Mouse (Mus musculus) embryonic fibroblast, embryonic 13.5 days (primary cell): ENCODE measurements at regions not wholly inside any gene's neighbourhood (a gene's known extent, or its start where the extent isn't known, plus 50 kb on each side); places are given as distances from the start of the nearest gene placed in this dataset.

Source experiments
- H3K27ac ChIP-seq: 2 replicates; pipeline ENCODE4 v1.5.1; 2012; ENCODE audit warnings: low read length, control low read depth, inconsistent platforms; ENCODE audit not compliant: insufficient read depth
- H3K4me1 ChIP-seq: 2 replicates; pipeline ENCODE4 v1.6.1; 2011; ENCODE audit warnings: low read length; ENCODE audit not compliant: control insufficient read depth, insufficient read depth
- H3K4me3 ChIP-seq: 2 replicates; pipeline ENCODE4 v1.5.1; 2011; ENCODE audit warnings: mild to moderate bottlenecking, control low read depth, low read length; ENCODE audit not compliant: insufficient read depth
- CTCF ChIP-seq: IDR thresholded peaks from 2 replicates; pipeline ENCODE4 v1.5.1; 2011; ENCODE audit warnings: mild to moderate bottlenecking, control low read depth, low read length, moderate library complexity, borderline replicate concordance; ENCODE audit not compliant: insufficient read depth
- POLR2A ChIP-seq: IDR thresholded peaks from 2 replicates; pipeline ENCODE4 v1.6.1; 2011; ENCODE audit warnings: low read depth, mild to moderate bottlenecking, control low read depth, low read length, moderate library complexity

- TF ChIP-seq CTCF = no peak
- no peak overlapping the region for H3K4me3 ChIP-seq
- no peaks in the 10 kb centered on the region; the same call in 1 of the 2 replicates for H3K4me1 ChIP-seq
- no peak overlapping the region for H3K27ac ChIP-seq
These were observed 83.5 kb downstream of the Rpl14 start for GRCm38 (mm10) chr9:120654736-120655135.

DNA sequence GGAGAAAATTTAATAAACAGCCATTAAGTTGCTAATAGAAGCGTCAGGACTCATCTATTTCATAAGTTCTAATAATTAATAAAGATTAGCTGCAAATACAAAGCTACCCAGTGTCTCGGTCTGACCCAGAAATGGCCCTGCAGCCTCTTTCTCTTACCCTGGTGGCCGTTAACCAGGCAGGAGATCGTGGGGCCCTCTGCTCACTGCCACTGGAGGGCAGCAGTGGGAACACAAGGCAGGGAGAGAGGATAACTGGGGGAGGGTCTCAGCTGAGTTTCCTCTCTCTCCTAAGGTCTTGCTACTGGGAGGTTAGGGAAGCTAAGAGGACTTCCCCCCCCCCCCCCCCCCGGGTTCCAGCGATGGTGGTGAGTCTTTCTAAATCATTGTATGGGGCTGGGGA is 85.7 kb downstream of the Rpl14 start:
- TF ChIP-seq CTCF = peak; percentile 70; the same call in 1 of the 2 replicates
- TF ChIP-seq POLR2A = no peak
- no peak overlapping the region; the same call in 1 of the 2 replicates for H3K27ac ChIP-seq
- H3K4me3 ChIP-seq = no peak overlapping the region
- no peaks in the 10 kb centered on the region; the same call in 1 of the 2 replicates for H3K4me1 ChIP-seq

DNA sequence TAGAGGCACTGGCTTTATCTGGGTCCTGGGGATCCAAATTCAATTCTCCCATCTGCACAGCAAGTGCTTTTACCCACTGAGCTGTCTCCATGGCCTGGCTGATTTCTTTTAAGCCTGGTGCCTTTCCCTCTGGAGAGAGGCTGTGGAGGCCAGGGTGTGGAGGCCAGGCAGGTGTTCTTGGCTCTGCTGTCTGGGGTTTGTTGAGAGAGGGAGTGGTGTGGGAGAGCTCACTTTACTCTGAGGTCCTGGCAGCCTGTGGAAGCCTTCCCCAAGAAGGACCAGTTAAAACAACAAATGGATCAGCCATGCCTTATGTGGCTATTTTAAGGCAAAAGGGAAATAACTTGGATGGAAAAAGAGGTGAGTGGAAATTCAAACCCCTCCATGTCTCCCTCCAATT is 86.5 kb downstream of the Rpl14 start:
- H3K4me1 ChIP-seq = no peaks in the 10 kb centered on the region; the same call in 1 of the 2 replicates
- H3K27ac ChIP-seq = peak overlapping the region; percentile 56; the same call in 1 of the 2 replicates
- TF ChIP-seq CTCF (no peak), POLR2A (no peak)
- H3K4me3 ChIP-seq = no peak overlapping the region

DNA sequence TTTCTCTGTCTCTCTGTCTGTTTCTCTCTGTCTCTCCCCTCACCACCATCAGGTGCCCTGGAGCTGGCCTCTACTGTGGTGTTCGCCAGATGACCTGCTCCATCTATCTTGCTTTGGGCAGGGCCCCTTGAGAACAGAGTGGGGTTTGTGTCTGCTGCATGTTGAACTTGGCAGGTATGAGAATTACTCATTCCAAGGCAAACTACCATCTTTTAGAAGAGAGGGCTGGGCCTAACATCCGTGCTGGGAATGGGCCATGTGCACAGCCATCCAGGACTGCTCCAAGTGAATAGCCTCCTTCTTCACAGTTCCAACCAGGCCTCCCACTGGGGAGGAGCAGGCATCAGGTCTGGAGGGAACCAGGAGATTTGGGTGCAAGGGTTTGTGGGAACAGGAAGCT is 87.3 kb downstream of the Rpl14 start:
- no peak for TF ChIP-seq CTCF

DNA sequence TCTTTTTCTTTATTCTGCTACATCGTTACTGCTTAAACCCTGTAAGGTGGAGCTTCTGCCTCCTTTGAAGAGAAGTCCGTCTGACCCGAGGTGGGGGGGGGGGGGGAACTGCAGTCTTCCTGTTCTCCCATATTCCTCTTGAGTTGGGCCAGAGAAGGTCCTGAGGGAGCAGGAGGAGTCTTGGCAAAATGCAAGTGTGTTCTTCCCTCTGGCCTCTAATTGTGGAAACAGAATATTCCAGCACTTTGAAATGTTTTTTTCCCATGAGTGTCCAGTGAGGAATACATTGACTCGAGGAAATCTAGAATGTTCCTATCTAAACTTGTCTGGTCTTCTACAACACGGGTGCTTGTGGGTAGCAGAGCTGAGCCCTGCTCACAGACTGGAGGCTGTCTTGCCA is 90.0 kb downstream of the Rpl14 start:
- H3K4me1 ChIP-seq = no peaks in the 10 kb centered on the region
- no peak overlapping the region for H3K4me3 ChIP-seq
- no peak for TF ChIP-seq CTCF
- no peak for TF ChIP-seq POLR2A
- no peak overlapping the region for H3K27ac ChIP-seq

More for the DNA sequence above, 87.3 kb downstream of the Rpl14 start:
- Histone ChIP-seq H3K4me3 (no peak overlapping the region), H3K4me1 (no peaks in the 10 kb centered on the region; the same call in 1 of the 2 replicates), H3K27ac (peak overlapping the region; percentile 56; the same call in 1 of the 2 replicates)

DNA sequence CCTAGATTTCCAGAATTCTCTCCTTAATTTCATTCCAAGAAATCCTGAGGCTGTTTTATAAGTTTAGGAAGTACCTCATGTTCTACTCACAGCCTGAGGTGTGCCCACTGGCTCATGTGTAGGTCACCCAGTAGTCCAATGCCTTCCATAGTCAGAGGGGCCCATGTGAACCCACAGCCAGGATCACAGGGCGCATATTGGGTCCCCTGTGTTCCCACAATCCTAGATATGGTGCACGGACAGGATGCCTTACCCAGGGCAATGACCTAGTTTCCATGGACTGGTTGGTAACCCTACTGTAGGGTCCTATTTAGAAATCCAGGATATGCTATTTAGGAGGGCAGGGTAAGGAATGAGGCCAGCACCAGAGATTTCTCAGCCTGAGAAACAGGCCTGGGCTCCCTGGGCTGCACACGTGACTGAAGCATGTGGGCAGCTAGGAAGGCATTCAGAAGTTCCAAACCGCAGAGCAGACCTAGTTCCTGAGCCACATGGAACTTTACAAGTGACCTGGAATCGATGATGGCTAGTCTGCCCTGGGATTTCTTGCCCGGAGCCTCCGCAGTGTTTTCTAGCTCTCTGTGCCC is 90.5 kb downstream of the Rpl14 start:
- TF ChIP-seq POLR2A (no peak), CTCF (no peak)
- Histone ChIP-seq H3K4me3 (no peak overlapping the region), H3K27ac (no peak overlapping the region), H3K4me1 (no peaks in the 10 kb centered on the region)

DNA sequence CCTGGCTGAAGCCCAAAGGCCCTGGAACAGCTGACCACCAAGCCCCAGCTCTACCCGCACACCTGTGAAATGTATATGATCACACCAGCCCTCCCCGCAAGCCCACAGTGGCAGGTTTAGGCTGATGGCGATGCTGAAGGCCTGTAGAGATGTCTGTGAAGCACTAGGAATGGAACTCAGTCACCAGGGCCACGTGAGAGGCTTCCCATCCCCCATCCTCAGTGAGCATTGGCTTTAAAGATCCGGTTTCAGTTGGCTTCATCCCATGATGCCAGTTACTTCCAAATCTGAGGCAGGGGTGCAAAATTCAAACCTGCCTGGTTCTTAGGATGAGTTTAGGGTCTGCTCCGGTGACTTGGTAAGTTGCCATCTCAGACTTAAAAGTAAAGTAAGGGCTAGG is 91.9 kb downstream of the Rpl14 start:
- no peak overlapping the region for H3K4me3 ChIP-seq
- H3K27ac ChIP-seq = no peak overlapping the region
- TF ChIP-seq CTCF = no peak
- no peak for TF ChIP-seq POLR2A
- H3K4me1 ChIP-seq = no peaks in the 10 kb centered on the region

DNA sequence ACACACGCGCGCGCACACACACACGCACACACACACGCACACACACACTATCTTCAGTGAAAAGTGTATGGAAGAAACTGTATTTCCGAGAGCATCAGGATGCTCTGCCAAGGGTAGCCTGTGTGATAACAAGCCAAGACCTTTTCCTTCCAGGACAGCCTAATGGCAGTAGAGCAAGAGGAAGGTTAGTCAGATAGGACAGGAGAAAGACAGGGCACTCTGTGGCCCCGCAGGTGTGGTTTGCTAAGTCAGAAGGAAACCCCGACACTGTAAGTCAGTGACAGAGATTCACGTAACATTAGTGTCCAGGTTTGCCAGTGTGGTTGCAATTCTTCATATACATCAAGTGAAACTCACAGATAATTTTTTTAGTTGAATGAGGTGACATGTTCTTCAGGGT is 92.8 kb downstream of the Rpl14 start:
- no peaks in the 10 kb centered on the region for H3K4me1 ChIP-seq
- H3K4me3 ChIP-seq = no peak overlapping the region
- H3K27ac ChIP-seq = no peak overlapping the region
- no peak for TF ChIP-seq POLR2A
- TF ChIP-seq CTCF = no peak

GRCm38 (mm10) chr9:120672452-120672851 is 101.2 kb downstream of the Rpl14 start:
- TF ChIP-seq POLR2A (no peak), CTCF (no peak)
- H3K4me3 ChIP-seq = no peak overlapping the region
- no peak overlapping the region for H3K27ac ChIP-seq
- H3K4me1 ChIP-seq = peaks cover 3% of the 10 kb centered on the region; the same call in 1 of the 2 replicates

DNA sequence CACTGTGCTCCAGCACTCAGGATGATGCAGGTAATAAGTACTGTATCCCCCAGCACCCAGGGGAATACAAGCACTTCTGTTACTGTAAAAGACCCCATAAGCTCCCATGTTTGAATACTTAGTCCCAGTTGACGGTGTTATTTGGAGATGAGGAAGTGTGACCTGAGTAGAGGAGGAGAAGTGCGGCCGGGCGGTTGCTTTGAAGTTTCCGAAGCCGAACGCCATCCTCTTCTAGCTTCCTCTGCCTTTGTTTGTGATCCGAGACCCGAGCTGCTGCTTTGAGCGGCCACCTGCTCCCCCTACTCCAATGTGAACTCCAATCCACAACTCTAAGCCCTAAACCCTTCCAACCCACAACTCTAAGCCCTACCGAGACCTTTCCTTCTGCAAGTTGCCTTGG is 103.6 kb downstream of the Rpl14 start:
- TF ChIP-seq POLR2A (no peak), CTCF (no peak)
- Histone ChIP-seq H3K4me3 (no peak overlapping the region), H3K27ac (no peak overlapping the region), H3K4me1 (peaks cover 3% of the 10 kb centered on the region; the same call in 1 of the 2 replicates)

DNA sequence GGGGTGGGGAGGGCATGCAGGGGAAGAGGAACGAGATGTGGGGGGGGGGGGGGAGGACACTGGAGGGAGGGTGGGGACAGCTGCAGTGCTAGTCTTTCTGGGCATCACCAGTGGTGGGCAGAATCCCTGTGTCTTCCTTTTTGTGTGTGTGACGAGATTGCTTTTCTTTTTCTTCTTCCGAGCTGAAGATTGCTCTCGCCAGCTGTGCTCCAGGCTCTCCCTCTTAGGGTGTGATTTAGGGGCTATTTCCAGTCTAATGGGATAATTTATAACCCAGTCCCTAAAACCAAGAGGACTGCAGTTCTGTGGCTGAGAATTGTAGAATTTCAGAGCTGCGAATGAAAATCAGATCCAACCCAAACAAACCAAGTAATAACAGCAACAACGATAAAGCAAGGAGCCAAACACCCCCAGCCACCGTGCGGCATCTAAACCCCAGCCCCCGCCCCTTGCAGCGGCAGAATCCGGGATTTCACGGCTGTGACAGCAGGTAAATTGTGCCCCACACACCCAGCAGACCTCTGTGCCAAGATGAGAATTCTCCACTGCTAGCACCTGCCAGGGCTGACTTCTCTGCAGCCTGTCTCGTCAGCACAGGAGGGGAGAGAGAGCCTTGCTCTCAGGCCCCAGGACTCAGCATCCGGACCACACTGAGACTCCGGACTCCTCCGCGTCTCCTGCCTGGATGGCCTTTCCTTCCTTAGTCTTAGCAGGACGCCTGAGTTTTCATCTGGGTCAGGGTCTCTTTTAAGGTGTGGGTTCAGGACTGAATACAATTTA is 104.3 kb downstream of the Rpl14 start:
- H3K4me3 ChIP-seq = no peak overlapping the region
- H3K27ac ChIP-seq = no peak overlapping the region
- TF ChIP-seq CTCF = no peak
- no peak for TF ChIP-seq POLR2A
- peaks cover 3% of the 10 kb centered on the region; the same call in 1 of the 2 replicates for H3K4me1 ChIP-seq
